8 mouse cellular contexts compared by ENCODE assay signal in genomic region chr1:33756258-33757032, GRCm38 (mm10). TPM values are rescaled to one million over a fixed set of nuclear protein-coding genes. Genes with fewer than 3 reads are reported as not detected.
DNase-seq lines count a peak whose midpoint lies in the region; ATAC-seq and TF ChIP-seq lines count a peak whose summit lies in the region.

No protein-coding gene starts in this region.

- peaks cover 49% of the 10 kb centered on the region for H3K36me3 ChIP-seq in embryonic facial prominence, embryonic 10.5 days (replicated peaks)
- H3K36me3 ChIP-seq in midbrain, postnatal 0 days (ENCODE audit: insufficient read depth, low read length): no peaks in the 10 kb centered on the region

- no peak for TF ChIP-seq CTCF in midbrain, postnatal 0 days (IDR thresholded peaks at IDR 0.05)

- H3K9me3 ChIP-seq in embryonic facial prominence, embryonic 10.5 days: no peaks in the 10 kb centered on the region
- H3K9me3 ChIP-seq in midbrain, postnatal 0 days (ENCODE audit: low read length): no peaks in the 10 kb centered on the region

- 34% methylated on average over 18 of the region's 18 CpGs for WGBS in embryonic facial prominence, embryonic 10.5 days
- WGBS in midbrain, postnatal 0 days: 44% methylated on average over 18 of the region's 18 CpGs

- DNase-seq in spleen, adult 12 weeks (ENCODE audit: low spot score): peak; percentile 11
- DNase-seq in spleen, adult 18-20 months: no peak
- DNase-seq in embryonic facial prominence, embryonic 10.5 days (ENCODE audit: low spot score): peak; percentile 21
- peak; percentile 4 for DNase-seq in induced T-regulatory cell, adult 2 months (ENCODE audit: low read depth)
- DNase-seq in midbrain, postnatal 0 days (ENCODE audit: low spot score): no peak
- no peak for DNase-seq in ovary, postnatal 10 days (ENCODE audit: low spot score)
- no peak for DNase-seq in adrenal gland, postnatal 25 days
- no peak for DNase-seq in urinary bladder, postnatal 36 days (ENCODE audit: low spot score in 2 of 2)

- peaks cover 30% of the 10 kb centered on the region for H3K4me1 ChIP-seq in embryonic facial prominence, embryonic 10.5 days
- no peaks in the 10 kb centered on the region; the same call in 1 of the 2 replicates for H3K4me1 ChIP-seq in midbrain, postnatal 0 days (ENCODE audit: insufficient read depth, low read length)

- H3K4me3 ChIP-seq in embryonic facial prominence, embryonic 10.5 days: peak overlapping the region; percentile 80
- peak overlapping the region; percentile 65 for H3K4me3 ChIP-seq in midbrain, postnatal 0 days (ENCODE audit: low read depth, low read length)

- H3K4me2 ChIP-seq in midbrain, postnatal 0 days (ENCODE audit: low read depth, low read length, poor library complexity, severe bottlenecking): peak overlapping the region; percentile 93

- H3K27ac ChIP-seq in embryonic facial prominence, embryonic 10.5 days (replicated peaks): peak overlapping the region; percentile 93
- H3K27ac ChIP-seq in midbrain, postnatal 0 days (ENCODE audit: low read depth, low read length): no peak overlapping the region

- H3K27me3 ChIP-seq in embryonic facial prominence, embryonic 10.5 days (replicated peaks; ENCODE audit: low read depth, poor library complexity, severe bottlenecking): no peaks in the 10 kb centered on the region
- no peaks in the 10 kb centered on the region for H3K27me3 ChIP-seq in midbrain, postnatal 0 days (ENCODE audit: insufficient read depth, low read length)

- no peak for ATAC-seq in midbrain, postnatal 0 days (ENCODE audit: low FRiP score)

- no peak overlapping the region for H3K9ac ChIP-seq in midbrain, postnatal 0 days (replicated peaks; ENCODE audit: low read length, poor library complexity, severe bottlenecking)

RNA-seq across cellular contexts. Expression of gene Bag2, which starts 1.1 kb away (rescaled TPM):
- 59.0 and 65.7 TPM in 2 replicates for polyA plus RNA-seq in embryonic facial prominence, embryonic 10.5 days (2016; fragmentation: Nextera tagmentation; extraction: Ambion mirVana)
- total RNA-seq in midbrain, postnatal 0 days (2014; rRNA removed): 12.8 and 26.1 TPM in 2 replicates
- polyA plus RNA-seq in midbrain, postnatal 0 days (2015; fragmentation: Nextera tagmentation; extraction: Ambion mirVana): 28.1 and 29.0 TPM in 2 replicates
- total RNA-seq in adrenal gland, postnatal 25 days (2021): 14.0 and 16.4 TPM in 2 replicates

RNA-seq across cellular contexts. Expression of gene Rab23, which starts 36.8 kb away (rescaled TPM):
- polyA plus RNA-seq in embryonic facial prominence, embryonic 10.5 days (2016; fragmentation: Nextera tagmentation; extraction: Ambion mirVana): 32.3 and 35.2 TPM in 2 replicates
- total RNA-seq in midbrain, postnatal 0 days (2014; rRNA removed): 9.3 and 13.2 TPM in 2 replicates
- 25.0 and 29.8 TPM in 2 replicates for polyA plus RNA-seq in midbrain, postnatal 0 days (2015; fragmentation: Nextera tagmentation; extraction: Ambion mirVana)
- 11.0 and 17.6 TPM in 2 replicates for total RNA-seq in adrenal gland, postnatal 25 days (2021)

RNA-seq across cellular contexts. Expression of gene Zfp451, which starts 58.0 kb away (rescaled TPM):
- polyA plus RNA-seq in embryonic facial prominence, embryonic 10.5 days (2016; fragmentation: Nextera tagmentation; extraction: Ambion mirVana): 33.6 and 35.7 TPM in 2 replicates
- total RNA-seq in midbrain, postnatal 0 days (2014; rRNA removed): 78.8 and 101 TPM in 2 replicates
- 29.2 and 34.2 TPM in 2 replicates for polyA plus RNA-seq in midbrain, postnatal 0 days (2015; fragmentation: Nextera tagmentation; extraction: Ambion mirVana)
- total RNA-seq in adrenal gland, postnatal 25 days (2021): 35.2 and 42.6 TPM in 2 replicates

Comparison
In these comparisons a context has a peak if more than half of its experiments do, and no peak if none do; other contexts are left out.
1. DNase-seq: peak in spleen, adult 12 weeks (single experiment), embryonic facial prominence, embryonic 10.5 days (single experiment) and induced T-regulatory cell, adult 2 months (single experiment); none in spleen, adult 18-20 months (0 of 2), midbrain, postnatal 0 days (single experiment), ovary, postnatal 10 days (single experiment), adrenal gland, postnatal 25 days (single experiment) and urinary bladder, postnatal 36 days (0 of 2).